Mouse (Mus musculus) liver, postnatal 0 days (tissue): ENCODE results near the gene Ldlr.

Experiments used
- CTCF ChIP-seq: sonication (generic); IDR thresholded peaks from 2 replicates; pipeline ENCODE4 v1.5.1; 2016; ENCODE audit warnings: antibody characterized with exemption, low read depth
- EP300 ChIP-seq: IDR thresholded peaks from 2 replicates; pipeline ENCODE4 v1.6.1; 2016; ENCODE audit warnings: antibody characterized with exemption, low read depth, mild to moderate bottlenecking

DNA sequence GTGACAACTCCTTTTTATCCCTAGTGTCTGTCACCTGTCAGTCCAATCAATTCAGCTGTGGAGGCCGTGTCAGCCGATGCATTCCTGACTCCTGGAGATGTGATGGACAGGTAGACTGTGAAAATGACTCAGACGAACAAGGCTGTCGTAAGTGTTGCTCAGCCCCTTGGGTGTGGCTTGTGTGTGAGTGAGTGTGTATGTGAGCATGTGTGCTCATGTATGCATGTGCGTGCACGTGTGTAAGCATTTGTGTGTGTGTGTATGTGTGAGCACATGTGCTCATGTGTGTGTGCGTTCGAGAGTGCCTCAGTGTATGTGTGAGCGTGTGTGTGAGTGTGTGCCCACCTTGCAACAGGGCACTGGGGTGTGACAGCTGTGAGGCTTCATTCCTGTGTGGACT lies 9.0 kb downstream of the Ldlr start:
- TF ChIP-seq CTCF (no peak), EP300 (no peak)
